ENCODE assay signal across 8 mouse cellular contexts in genomic region chr9:121355431-121356141, GRCm38 (mm10). TPM values are rescaled to one million over a fixed set of nuclear protein-coding genes. Genes with fewer than 3 reads are reported as not detected.
DNase-seq lines count a peak whose midpoint lies in the region; ATAC-seq and TF ChIP-seq lines count a peak whose summit lies in the region.

No protein-coding gene starts in this region.

- H3K4me1 ChIP-seq in liver, adult 2 months (ENCODE audit: control insufficient read depth, insufficient read depth, low read length) = peaks cover 37% of the 10 kb centered on the region
- peaks cover 24% of the 10 kb centered on the region for H3K4me1 ChIP-seq in liver, embryonic 11.5 days (replicated peaks; ENCODE audit: control insufficient read depth, insufficient read depth, low read length)
- H3K4me1 ChIP-seq in forebrain, embryonic 14.5 days (ENCODE audit: control insufficient read depth, insufficient read depth, low read length) = peaks cover 40% of the 10 kb centered on the region
- H3K4me1 ChIP-seq in midbrain, embryonic 16.5 days (ENCODE audit: control insufficient read depth, insufficient read depth, low read length) = peaks cover 9% of the 10 kb centered on the region

- H3K27me3 ChIP-seq in liver, adult 2 months (ENCODE audit: control insufficient read depth, insufficient read depth, low read length) = no peaks in the 10 kb centered on the region
- H3K27me3 ChIP-seq in liver, embryonic 11.5 days (replicated peaks; ENCODE audit: control insufficient read depth, insufficient read depth, low read length) = no peaks in the 10 kb centered on the region
- no peaks in the 10 kb centered on the region for H3K27me3 ChIP-seq in forebrain, embryonic 14.5 days (replicated peaks; ENCODE audit: control insufficient read depth, insufficient read depth, low read length)
- H3K27me3 ChIP-seq in midbrain, embryonic 16.5 days (ENCODE audit: control insufficient read depth, insufficient read depth, low read depth, low read length) = no peaks in the 10 kb centered on the region

- no peak overlapping the region for H3K4me2 ChIP-seq in liver, embryonic 11.5 days
- H3K4me2 ChIP-seq in forebrain, embryonic 14.5 days (ENCODE audit: low read length) = no peak overlapping the region
- H3K4me2 ChIP-seq in midbrain, embryonic 16.5 days (ENCODE audit: low read length) = no peak overlapping the region

- TF ChIP-seq CTCF in liver, adult 2 months (IDR thresholded peaks at IDR 0.05; ENCODE audit: low read depth, low read length) = 0 out of 2 replicates have a peak, but pooled peaks have one; percentile 15

- peak overlapping the region; percentile 89 for H3K27ac ChIP-seq in liver, adult 2 months (replicated peaks; ENCODE audit: insufficient read depth, low read depth, low read length)
- no peak overlapping the region for H3K27ac ChIP-seq in liver, embryonic 11.5 days (ENCODE audit: low read depth, low read length)
- peak overlapping the region; percentile 75 for H3K27ac ChIP-seq in forebrain, embryonic 14.5 days (ENCODE audit: low read depth, low read length)
- H3K27ac ChIP-seq in midbrain, embryonic 16.5 days (ENCODE audit: low read length) = peak overlapping the region; percentile 57; the same call in 1 of the 2 replicates

- no peaks in the 10 kb centered on the region for H3K9me3 ChIP-seq in liver, embryonic 11.5 days (ENCODE audit: control insufficient read depth, low read length)
- H3K9me3 ChIP-seq in forebrain, embryonic 14.5 days (replicated peaks; ENCODE audit: control insufficient read depth, low read length) = no peaks in the 10 kb centered on the region
- H3K9me3 ChIP-seq in midbrain, embryonic 16.5 days (replicated peaks; ENCODE audit: control insufficient read depth, low read length, poor library complexity, severe bottlenecking) = no peaks in the 10 kb centered on the region

- DNase-seq in liver, adult 2 months (ENCODE audit: extremely low read depth, low read depth, low spot score) = peak; percentile 91
- no peak for DNase-seq in liver, embryonic 11.5 days (ENCODE audit: low spot score)
- peak; percentile 71 for DNase-seq in forebrain, embryonic 14.5 days (ENCODE audit: low spot score)
- DNase-seq in heart, postnatal 4 days = peak; percentile 68
- DNase-seq in left cerebral cortex, adult 11 months (ENCODE audit: low spot score) = peak; percentile 85
- no peak for DNase-seq in embryo, embryonic 10 days (ENCODE audit: low spot score)
- no peak for DNase-seq in thymus, postnatal 14 days

- peaks cover 24% of the 10 kb centered on the region; the same call in 1 of the 2 replicates for H3K79me2 ChIP-seq in liver, adult 2 months (ENCODE audit: control insufficient read depth, insufficient read depth, low read length)

- peak overlapping the region; percentile 56 for H3K9ac ChIP-seq in liver, adult 2 months (ENCODE audit: low read depth, low read length)
- H3K9ac ChIP-seq in liver, embryonic 11.5 days (ENCODE audit: low read depth, low read length) = no peak overlapping the region
- peak overlapping the region; percentile 13; the same call in 1 of the 2 replicates for H3K9ac ChIP-seq in forebrain, embryonic 14.5 days (ENCODE audit: low read length)
- H3K9ac ChIP-seq in midbrain, embryonic 16.5 days (ENCODE audit: low read depth, low read length) = no peak overlapping the region

- 15% methylated on average over 9 of the region's 9 CpGs for WGBS in liver, adult 2 months
- 79% methylated on average over 9 of the region's 9 CpGs for WGBS in liver, embryonic 11.5 days
- WGBS in forebrain, embryonic 14.5 days = 56% methylated on average over 9 of the region's 9 CpGs
- 64% methylated on average over 9 of the region's 9 CpGs for whole genome bisulfite sequencing in midbrain, embryonic 16.5 days

- no peak for ATAC-seq in liver, embryonic 11.5 days (replicated peaks; ENCODE audit: low FRiP score)
- 0 out of 2 replicates have a peak, but pooled peaks have one; percentile 32 for ATAC-seq in forebrain, embryonic 14.5 days
- 0 out of 2 replicates have a peak, but pooled peaks have one; percentile 18 for ATAC-seq in midbrain, embryonic 16.5 days

- no peak for TF ChIP-seq POLR2A in liver, adult 2 months (IDR thresholded peaks at IDR 0.05; ENCODE audit: extremely low read depth, insufficient read depth, low read length)

- H3K36me3 ChIP-seq in liver, adult 2 months (ENCODE audit: control insufficient read depth, insufficient read depth, low read length) = no peaks in the 10 kb centered on the region
- no peaks in the 10 kb centered on the region for H3K36me3 ChIP-seq in liver, embryonic 11.5 days (ENCODE audit: control insufficient read depth, insufficient read depth, low read length)
- no peaks in the 10 kb centered on the region for H3K36me3 ChIP-seq in forebrain, embryonic 14.5 days (ENCODE audit: control insufficient read depth, insufficient read depth, low read length)
- H3K36me3 ChIP-seq in midbrain, embryonic 16.5 days (ENCODE audit: control insufficient read depth, insufficient read depth, low read length) = no peaks in the 10 kb centered on the region

- no peak overlapping the region for H3K4me3 ChIP-seq in liver, adult 2 months (ENCODE audit: insufficient read depth, low read depth, low read length)
- no peak overlapping the region for H3K4me3 ChIP-seq in liver, embryonic 11.5 days (ENCODE audit: low read depth, low read length)
- no peak overlapping the region for H3K4me3 ChIP-seq in forebrain, embryonic 14.5 days (ENCODE audit: low read depth, low read length)
- H3K4me3 ChIP-seq in midbrain, embryonic 16.5 days (ENCODE audit: low read depth, low read length) = no peak overlapping the region

RNA-seq across cellular contexts. Expression of gene Trak1, which starts 58.3 kb away (rescaled TPM):
- 50.3 and 56.6 TPM in 2 replicates for total RNA-seq in liver, adult 2 months (2014; rRNA removed)
- 58.8 and 61.2 TPM in 2 replicates for polyA plus RNA-seq in liver, adult 2 months (2012; rRNA removed)
- 11.2 and 13.1 TPM in 2 replicates for polyA plus RNA-seq in liver, embryonic 11.5 days (2014; fragmentation: Nextera tagmentation; extraction: Ambion mirVana)
- 40.3 and 58.5 TPM in 2 replicates for polyA plus RNA-seq in forebrain, embryonic 14.5 days (2014; fragmentation: Nextera tagmentation; extraction: Ambion mirVana)
- 100 to 1,000 TPM; 288 to 301 TPM for total RNA-seq in heart, postnatal 4 days (2021)
- polyA plus RNA-seq in midbrain, embryonic 16.5 days (2015; fragmentation: Nextera tagmentation; extraction: Ambion mirVana) = 53.8 and 60.6 TPM in 2 replicates

Comparison
In these comparisons a context has a peak if more than half of its experiments do, and no peak if none do; other contexts are left out.
1. DNase-seq: peak in liver, adult 2 months (single experiment), forebrain, embryonic 14.5 days (single experiment), heart, postnatal 4 days (single experiment) and left cerebral cortex, adult 11 months (single experiment); none in liver, embryonic 11.5 days (single experiment), embryo, embryonic 10 days (single experiment) and thymus, postnatal 14 days (single experiment).
2. H3K9ac ChIP-seq: peak in liver, adult 2 months (single experiment) and forebrain, embryonic 14.5 days (single experiment); none in liver, embryonic 11.5 days (single experiment) and midbrain, embryonic 16.5 days (single experiment).